Mouse (Mus musculus) ES-E14 (cell line): ENCODE results near the gene Mrpl58. TPM values are rescaled to one million over a fixed set of nuclear protein-coding genes. Genes with fewer than 3 reads are reported as not detected.
A peak's percentile ranks its signal among the peaks of the same experiment; 100 is the strongest.
"Not testable (repeated sequence)": the region's sequence is repeated elsewhere in the genome, so short reads cannot be mapped to it uniquely, and the experiment has no call there.

ENCODE experiments used
- DNase-seq: peaks from one replicate; pipeline ENCODE4 v3.0.0-alpha.2; 2013; ENCODE audit warnings: low read depth, low spot score
- H3K27ac ChIP-seq: 2 replicates; pipeline ENCODE4 v1.5.1; 2012; ENCODE audit warnings: low read depth, mild to moderate bottlenecking, low read length, moderate library complexity, mixed read lengths; ENCODE audit not compliant: poor library complexity, insufficient read depth, severe bottlenecking
- H3K36me3 ChIP-seq: 2 replicates; pipeline ENCODE4 v1.6.1; 2012; ENCODE audit warnings: mild to moderate bottlenecking, low read length, moderate library complexity, mixed read lengths; ENCODE audit not compliant: control insufficient read depth, poor library complexity, insufficient read depth, severe bottlenecking
- H3K4me1 ChIP-seq, 2 experiments: fragments of 150-350 bp in 1 of 2; sonication (generic) in 1 of 2; 2 replicates each; pipeline ENCODE4 v1.6.1; 2012; ENCODE audit warnings: low read length in 2 of 2, mild to moderate bottlenecking in 1 of 2, mixed read lengths in 1 of 2; ENCODE audit not compliant: control insufficient read depth in 2 of 2, insufficient read depth in 2 of 2, poor library complexity in 1 of 2
- H3K4me3 ChIP-seq, 2 experiments: fragments of 150-350 bp in 1 of 2; sonication (generic) in 1 of 2; 2 replicates each; pipeline ENCODE4 v1.5.1; 2012; ENCODE audit warnings: low read length in 2 of 2, low read depth in 1 of 2, mild to moderate bottlenecking in 1 of 2, mixed read lengths in 1 of 2; ENCODE audit not compliant: insufficient read depth in 1 of 2, poor library complexity in 1 of 2, severe bottlenecking in 1 of 2
- H3K9ac ChIP-seq: 2 replicates; pipeline ENCODE4 v1.6.1; 2012; ENCODE audit warnings: low read depth, mild to moderate bottlenecking, low read length, mixed read lengths; ENCODE audit not compliant: poor library complexity, insufficient read depth, severe bottlenecking
- H3K9me3 ChIP-seq: fragments of 150-350 bp; sonication (generic); 2 replicates; pipeline ENCODE4 v1.6.1; 2012; ENCODE audit warnings: low read depth, mild to moderate bottlenecking, low read length; ENCODE audit not compliant: control insufficient read depth, insufficient read depth
- CHD2 ChIP-seq: IDR thresholded peaks from 2 replicates; pipeline ENCODE4 v1.6.1; 2014; ENCODE audit warnings: mild to moderate bottlenecking, low read depth, low read length, inconsistent platforms
- HCFC1 ChIP-seq: IDR thresholded peaks from 2 replicates; pipeline ENCODE4 v1.6.1; 2012; ENCODE audit warnings: low read length, inconsistent platforms, borderline replicate concordance; ENCODE audit not compliant: insufficient read depth
- MAFK ChIP-seq: IDR thresholded peaks from 2 replicates; pipeline ENCODE4 v1.6.1; 2014; ENCODE audit warnings: mild to moderate bottlenecking, low read depth, low read length, inconsistent platforms; ENCODE audit not compliant: insufficient read depth
- ZC3H11A ChIP-seq: IDR thresholded peaks from 2 replicates; pipeline ENCODE4 v1.6.1; 2012; ENCODE audit warnings: low read depth, mild to moderate bottlenecking, inconsistent platforms, low read length, borderline replicate concordance
- ZNF384 ChIP-seq: IDR thresholded peaks from 2 replicates; pipeline ENCODE4 v1.6.1; 2012; ENCODE audit warnings: low read depth, low read length, inconsistent platforms
- in situ Hi-C, 2 experiments: fragments of 600-800 bp; cut with MboI; formaldehyde crosslinking; loops; one replicate each; pipeline ENCODE4 v1.15.1; 2025; ENCODE audit warnings: low sequenced_read_pairs in 2 of 2, inconsistent platforms in 1 of 2; ENCODE audit not compliant: unreplicated experiment in 2 of 2
- total RNA-seq: library from RNA; depleted of rRNA; stranded (reverse); fragments of 300-350 nt; gene quantifications from 2 replicates; pipeline ENCODE4 v1.2.3, GENCODE M21; 2012

The Mrpl58 gene
- total RNA-seq, 1 experiment, result 89.3 TPM

GRCm38 (mm10) chr11:115450176-115450575, 46.6 kb downstream of the Mrpl58 start:
- DNase-seq, result no peak
- H3K9ac ChIP-seq, result no peak overlapping the region
- H3K4me3 ChIP-seq, result no peak overlapping the region
- H3K4me1 ChIP-seq, result peaks cover 0 to 1% of the 10 kb centered on the region in 2 experiments; a peak in 1 of 4 replicates
- no peaks in the 10 kb centered on the region for H3K36me3 ChIP-seq
- TF ChIP-seq ZC3H11A, result no peak
- TF ChIP-seq MAFK, result no peak
- TF ChIP-seq CHD2, result no peak
- no peak for TF ChIP-seq HCFC1
- TF ChIP-seq ZNF384, result no peak
- H3K9me3 ChIP-seq, result no peaks in the 10 kb centered on the region
- in situ Hi-C loops, result no loop called here
- H3K27ac ChIP-seq, result no peak overlapping the region

GRCm38 (mm10) chr11:115451781-115452241, 48.3 kb downstream of the Mrpl58 start:
- peaks cover 4 to 7% of the 10 kb centered on the region in 2 experiments; a peak in 2 of 4 replicates for H3K4me1 ChIP-seq
- DNase-seq, result no peak
- no peak overlapping the region for H3K27ac ChIP-seq
- no peak overlapping the region for H3K9ac ChIP-seq
- TF ChIP-seq MAFK, result no peak
- TF ChIP-seq ZNF384, result no peak
- no peak for TF ChIP-seq ZC3H11A
- TF ChIP-seq CHD2, result no peak
- no peak for TF ChIP-seq HCFC1
- H3K36me3 ChIP-seq, result no peaks in the 10 kb centered on the region
- in situ Hi-C loops, result no loop called here
- no peak overlapping the region for H3K4me3 ChIP-seq
- no peaks in the 10 kb centered on the region for H3K9me3 ChIP-seq

GRCm38 (mm10) chr11:115452281-115452860, 48.8 kb downstream of the Mrpl58 start:
- TF ChIP-seq HCFC1, result no peak
- no peak for TF ChIP-seq ZC3H11A
- no peak for TF ChIP-seq MAFK
- TF ChIP-seq ZNF384, result no peak
- TF ChIP-seq CHD2, result no peak
- H3K9me3 ChIP-seq, result no peaks in the 10 kb centered on the region
- H3K36me3 ChIP-seq, result no peaks in the 10 kb centered on the region
- H3K4me1 ChIP-seq, result peaks cover 2 to 7% of the 10 kb centered on the region in 2 experiments; a peak in 1 of 4 replicates
- H3K27ac ChIP-seq, result no peak overlapping the region
- no peak overlapping the region for H3K9ac ChIP-seq
- in situ Hi-C loops, result no loop called here
- H3K4me3 ChIP-seq, result no peak overlapping the region
- DNase-seq, result no peak

GRCm38 (mm10) chr11:115453306-115453705, 49.8 kb downstream of the Mrpl58 start:
- Histone ChIP-seq H3K9ac (no peak overlapping the region), H3K27ac (no peak overlapping the region), H3K36me3 (no peaks in the 10 kb centered on the region), H3K4me3 (no peak overlapping the region), H3K4me1 (peaks cover 2 to 7% of the 10 kb centered on the region in 2 experiments; a peak in 1 of 4 replicates), H3K9me3 (no peaks in the 10 kb centered on the region)
- no peak for TF ChIP-seq CHD2
- no peak for TF ChIP-seq ZNF384
- no peak for TF ChIP-seq MAFK
- TF ChIP-seq HCFC1, result no peak
- no peak for TF ChIP-seq ZC3H11A
- DNase-seq, result no peak
- in situ Hi-C loops, result no loop called here

GRCm38 (mm10) chr11:115454822-115455221, 51.3 kb downstream of the Mrpl58 start:
- H3K36me3 ChIP-seq, H3K4me1 ChIP-seq, H3K9me3 ChIP-seq, H3K27ac ChIP-seq, DNase-seq, H3K4me3 ChIP-seq, in situ Hi-C loops, H3K9ac ChIP-seq: not testable (repeated sequence)
- 0 out of 2 replicates have a peak, but pooled peaks have one; percentile 7 for TF ChIP-seq ZNF384
